Mouse (Mus musculus) forebrain, embryonic 11.5 days (tissue): ENCODE data around the gene Atp6v1d. TPM values are rescaled to one million over a fixed set of nuclear protein-coding genes. Genes with fewer than 3 reads are reported as not detected.

ENCODE experiments used
- ATAC-seq: fragments of 200-750 bp; cut with Nextera tagmentation; replicated peaks from 2 replicates; pipeline ENCODE4 v1.8.0; 2017; ENCODE audit warnings: moderate TSS enrichment; ENCODE audit not compliant: low FRiP score
- DNase-seq: peaks from one replicate; pipeline ENCODE4 v3.0.0-alpha.2; 2017; ENCODE audit warnings: low spot score
- H3K27ac ChIP-seq: fragments of 300-500 bp; sonication (generic); 2 replicates; pipeline ENCODE4 v1.5.1; 2014; ENCODE audit warnings: low read depth, low read length
- H3K27me3 ChIP-seq: fragments of 300-500 bp; sonication (generic); 2 replicates; pipeline ENCODE4 v1.6.1; 2014; ENCODE audit warnings: mild to moderate bottlenecking, low read length, mixed read lengths; ENCODE audit not compliant: control insufficient read depth, insufficient read depth
- H3K36me3 ChIP-seq: fragments of 300-500 bp; sonication (generic); 2 replicates; pipeline ENCODE4 v1.6.1; 2014; ENCODE audit warnings: mild to moderate bottlenecking, low read length, moderate library complexity, mixed read lengths; ENCODE audit not compliant: control insufficient read depth, insufficient read depth
- H3K4me1 ChIP-seq: fragments of 300-500 bp; sonication (generic); replicated peaks from 2 replicates; pipeline ENCODE4 v1.6.1; 2014; ENCODE audit warnings: low read length, mixed read lengths; ENCODE audit not compliant: control insufficient read depth, insufficient read depth
- H3K4me2 ChIP-seq: fragments of 300-500 bp; sonication (generic); 2 replicates; pipeline ENCODE4 v1.6.1; 2014; ENCODE audit warnings: low read depth, mild to moderate bottlenecking, low read length, moderate library complexity, mixed read lengths; ENCODE audit not compliant: severe bottlenecking
- H3K4me3 ChIP-seq: fragments of 300-500 bp; sonication (generic); 2 replicates; pipeline ENCODE4 v1.5.1; 2014; ENCODE audit warnings: low read depth, low read length
- H3K9ac ChIP-seq: fragments of 300-500 bp; sonication (generic); 2 replicates; pipeline ENCODE4 v1.6.1; 2014; ENCODE audit warnings: low read length
- H3K9me3 ChIP-seq: fragments of 300-500 bp; sonication (generic); 2 replicates; pipeline ENCODE4 v1.6.1; 2016; ENCODE audit warnings: low read length, mixed read lengths; ENCODE audit not compliant: control insufficient read depth
- WGBS: fragments of 180-500 bp; shearing (Covaris S2); extraction: QIAGEN DNeasy Blood & Tissue Kit; methylation state at CpG from one replicate; pipeline ENCODE4 v1.1.7; 2014; 5-methylcytosine and 5-hydroxymethylcytosine counted together
- polyA plus RNA-seq: library from polyadenylated mRNA; unstranded; fragments of >200 nt; fragmentation: Nextera tagmentation; extraction: Ambion mirVana; gene quantifications from 2 replicates; pipeline ENCODE4 v1.2.1, GENCODE M21; 2014

Gene Atp6v1d
- polyA plus RNA-seq, 1 experiment from 2014 or later = 99.2 TPM

- no peaks in the 10 kb centered on the region for H3K27me3 ChIP-seq
- H3K9ac ChIP-seq = no peak overlapping the region
- no peak overlapping the region for H3K4me3 ChIP-seq
- H3K4me2 ChIP-seq = no peak overlapping the region
- H3K9me3 ChIP-seq = no peaks in the 10 kb centered on the region
- WGBS = 89% methylated on average over 2 of the region's 2 CpGs
- no peaks in the 10 kb centered on the region for H3K4me1 ChIP-seq
- no peaks in the 10 kb centered on the region; the same call in 1 of the 2 replicates for H3K36me3 ChIP-seq
- no peak for DNase-seq
- H3K27ac ChIP-seq = no peak overlapping the region
- no peak for ATAC-seq
These were observed 29.7 kb upstream of the Atp6v1d start for GRCm38 (mm10) chr12:78891149-78891548.

GRCm38 (mm10) chr12:78890062-78890461, 28.6 kb upstream of the Atp6v1d start:
- ATAC-seq = no peak
- H3K4me1 ChIP-seq = no peaks in the 10 kb centered on the region
- no peaks in the 10 kb centered on the region for H3K9me3 ChIP-seq
- no peak overlapping the region for H3K4me2 ChIP-seq
- H3K4me3 ChIP-seq = no peak overlapping the region
- no peak for DNase-seq
- no peak overlapping the region for H3K27ac ChIP-seq
- H3K27me3 ChIP-seq = no peaks in the 10 kb centered on the region
- no peak overlapping the region for H3K9ac ChIP-seq
- WGBS = 66% methylated on average over 1 of the region's 1 CpGs
- no peaks in the 10 kb centered on the region; the same call in 1 of the 2 replicates for H3K36me3 ChIP-seq

- Histone ChIP-seq H3K27me3 (no peaks in the 10 kb centered on the region), H3K4me2 (no peak overlapping the region), H3K9me3 (no peaks in the 10 kb centered on the region), H3K36me3 (peaks cover 11% of the 10 kb centered on the region; the same call in 1 of the 2 replicates), H3K9ac (no peak overlapping the region), H3K27ac (no peak overlapping the region), H3K4me3 (no peak overlapping the region), H3K4me1 (no peaks in the 10 kb centered on the region)
- ATAC-seq (no peak), DNase-seq (no peak)
- 96% methylated on average over 3 of the region's 3 CpGs for WGBS
These were observed 13.1 kb upstream of the Atp6v1d start for GRCm38 (mm10) chr12:78874581-78874980.

GRCm38 (mm10) chr12:78868115-78868514, 6.7 kb upstream of the Atp6v1d start:
- Histone ChIP-seq H3K36me3 (no peaks in the 10 kb centered on the region; the same call in 1 of the 2 replicates), H3K4me2 (no peak overlapping the region), H3K27ac (no peak overlapping the region), H3K27me3 (no peaks in the 10 kb centered on the region), H3K9me3 (no peaks in the 10 kb centered on the region), H3K4me3 (no peak overlapping the region), H3K4me1 (peaks cover 1% of the 10 kb centered on the region; the same call in 1 of the 2 replicates), H3K9ac (no peak overlapping the region)
- ATAC-seq (no peak), DNase-seq (no peak)
- 89% methylated on average over 1 of the region's 1 CpGs for WGBS

- Histone ChIP-seq H3K9me3 (no peaks in the 10 kb centered on the region), H3K36me3 (no peaks in the 10 kb centered on the region; the same call in 1 of the 2 replicates), H3K9ac (no peak overlapping the region), H3K27ac (no peak overlapping the region), H3K4me3 (no peak overlapping the region), H3K4me1 (peaks cover 8% of the 10 kb centered on the region; the same call in 1 of the 2 replicates), H3K27me3 (no peaks in the 10 kb centered on the region), H3K4me2 (no peak overlapping the region)
- ATAC-seq (no peak), DNase-seq (no peak)
- 96% methylated on average over 1 of the region's 1 CpGs for WGBS
These were observed 4.0 kb upstream of the Atp6v1d start for GRCm38 (mm10) chr12:78865434-78865833.

GRCm38 (mm10) chr12:78862254-78862730, 854 bp upstream of the Atp6v1d start:
- peak overlapping the region; percentile 93 for H3K9ac ChIP-seq
- no peaks in the 10 kb centered on the region for H3K27me3 ChIP-seq
- H3K4me3 ChIP-seq = peak overlapping the region; percentile 60
- ATAC-seq = no peak
- peaks cover 8% of the 10 kb centered on the region; the same call in 1 of the 2 replicates for H3K4me1 ChIP-seq
- WGBS = under 1% methylated on average over 22 of the region's 22 CpGs
- H3K27ac ChIP-seq = peak overlapping the region; percentile 81; the same call in 1 of the 2 replicates
- no peak for DNase-seq
- no peaks in the 10 kb centered on the region for H3K9me3 ChIP-seq
- no peaks in the 10 kb centered on the region for H3K36me3 ChIP-seq
- H3K4me2 ChIP-seq = peak overlapping the region; percentile 67

- Histone ChIP-seq H3K4me1 (peaks cover 8% of the 10 kb centered on the region; the same call in 1 of the 2 replicates), H3K27ac (no peak overlapping the region), H3K36me3 (no peaks in the 10 kb centered on the region; the same call in 1 of the 2 replicates), H3K27me3 (no peaks in the 10 kb centered on the region), H3K9me3 (no peaks in the 10 kb centered on the region), H3K4me2 (peak overlapping the region; percentile 94), H3K4me3 (peak overlapping the region; percentile 60), H3K9ac (peak overlapping the region; percentile 93)
- DNase-seq (no peak), ATAC-seq (peak; percentile 4; the same call in 1 of the 2 replicates)
- WGBS = 1% methylated on average over 30 of the region's 30 CpGs
These were observed 430 bp downstream of the Atp6v1d start for GRCm38 (mm10) chr12:78860921-78861495.

- 91% methylated on average over 4 of the region's 4 CpGs for WGBS
- no peak overlapping the region for H3K4me3 ChIP-seq
- DNase-seq (no peak), ATAC-seq (no peak)
- no peak overlapping the region for H3K9ac ChIP-seq
- no peaks in the 10 kb centered on the region for H3K27me3 ChIP-seq
- H3K36me3 ChIP-seq = no peaks in the 10 kb centered on the region
- H3K9me3 ChIP-seq = no peaks in the 10 kb centered on the region
- H3K4me2 ChIP-seq = no peak overlapping the region
- no peaks in the 10 kb centered on the region for H3K4me1 ChIP-seq
- H3K27ac ChIP-seq = no peak overlapping the region
These were observed 13.2 kb downstream of the Atp6v1d start for GRCm38 (mm10) chr12:78848246-78848645.

GRCm38 (mm10) chr12:78842429-78842828, 19.0 kb downstream of the Atp6v1d start:
- Histone ChIP-seq H3K27me3 (no peaks in the 10 kb centered on the region), H3K4me3 (no peak overlapping the region), H3K9me3 (no peaks in the 10 kb centered on the region), H3K36me3 (no peaks in the 10 kb centered on the region), H3K27ac (no peak overlapping the region), H3K9ac (no peak overlapping the region), H3K4me2 (no peak overlapping the region), H3K4me1 (no peaks in the 10 kb centered on the region)
- 91% methylated on average over 1 of the region's 1 CpGs for WGBS
- DNase-seq (no peak), ATAC-seq (no peak)
